Mouse (Mus musculus): ENCODE measurements around the gene Slc47a2.

DNA sequence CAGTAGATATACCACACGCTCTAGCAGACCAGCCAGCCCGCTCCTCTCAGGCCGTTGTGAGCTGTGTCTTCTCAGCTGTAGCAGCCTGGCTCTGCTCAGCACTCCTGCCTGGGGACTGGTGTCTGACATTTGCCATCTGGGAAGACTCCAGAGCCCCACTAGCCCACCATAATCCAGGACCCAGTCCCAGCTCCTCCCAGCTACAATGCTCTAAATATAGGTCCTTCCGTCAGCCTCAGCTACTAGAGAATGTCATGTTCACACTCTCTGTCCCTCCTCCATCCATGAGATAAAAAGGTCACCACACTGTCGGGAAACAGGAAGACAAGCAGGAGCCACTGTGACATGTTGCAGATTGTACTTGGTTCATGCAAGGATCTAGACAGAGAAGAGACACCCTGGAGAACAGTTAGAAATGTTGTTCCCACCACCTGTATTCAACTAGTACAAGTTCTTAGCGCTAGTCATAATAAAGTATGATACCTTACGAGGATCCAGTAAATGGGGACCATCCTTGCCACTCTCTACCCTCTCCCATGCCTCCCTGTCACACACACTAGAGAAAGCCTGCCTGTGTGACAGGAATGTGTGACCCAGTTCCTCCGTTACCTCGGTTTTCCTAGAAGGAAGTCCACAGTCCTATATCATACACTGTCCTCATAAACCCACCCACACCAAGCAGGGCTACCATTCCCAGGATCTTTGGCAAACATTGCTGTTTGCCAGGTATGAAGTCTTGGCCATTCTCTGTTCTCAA is 24.0 kb upstream of the Slc47a2 start:
- TF ChIP-seq CTCF (IDR thresholded peaks at IDR 0.05; ENCODE audit: low read depth, low read length) = no peak
- TF ChIP-seq POLR2A (IDR thresholded peaks at IDR 0.05; ENCODE audit: extremely low read depth, insufficient read depth, low read length) = no peak
